Mouse (Mus musculus) kidney, adult 11 months (tissue): Measurements from ENCODE around the gene Pcdh15.

Experiments
- DNase-seq: peaks from one replicate; pipeline ENCODE4 v3.0.0; 2022

Pcdh15 gene

DNA sequence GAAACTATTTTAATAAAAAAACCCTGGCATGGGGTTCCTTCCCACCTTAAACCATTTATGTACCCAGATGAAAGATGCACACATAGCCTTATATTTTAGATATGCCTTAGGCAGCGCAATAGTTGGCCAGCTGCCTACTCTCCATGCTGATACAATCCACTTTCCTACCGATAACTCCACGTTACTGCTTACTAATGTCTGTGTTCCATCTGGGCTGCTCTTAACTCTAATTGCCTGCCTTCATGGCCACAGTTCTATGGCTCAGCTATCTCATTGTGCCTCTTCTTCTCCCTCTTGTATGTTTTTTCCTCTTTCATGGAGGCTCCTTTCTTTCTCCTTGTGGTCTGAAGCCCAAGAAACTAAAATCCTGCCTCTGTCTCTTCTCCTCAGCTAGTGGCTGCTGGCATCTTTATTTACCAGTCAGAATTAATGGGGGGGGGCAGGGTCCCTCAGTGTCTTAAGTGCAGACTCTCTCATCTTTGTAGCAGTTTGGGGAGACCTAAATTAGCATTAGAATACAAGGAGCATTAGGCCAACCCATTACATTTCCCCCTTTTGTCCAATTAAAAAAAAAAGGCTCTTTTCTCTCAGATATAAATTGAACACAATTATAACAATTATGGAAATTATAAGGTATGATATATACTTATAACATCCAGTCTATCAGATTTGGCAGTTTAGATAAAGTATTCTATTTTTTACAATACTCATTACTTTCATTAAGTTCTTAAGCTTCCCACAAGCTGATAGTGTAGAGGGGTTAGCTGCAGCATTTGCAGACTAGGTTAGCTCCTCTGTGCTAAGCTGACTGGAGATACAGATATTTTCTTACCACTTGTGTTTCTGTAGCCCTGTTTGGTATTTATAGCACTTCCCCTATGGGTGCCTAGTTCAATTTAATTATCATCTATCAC, 1240.4 kb downstream of the Pcdh15 start:
- DNase-seq: no peak

DNA sequence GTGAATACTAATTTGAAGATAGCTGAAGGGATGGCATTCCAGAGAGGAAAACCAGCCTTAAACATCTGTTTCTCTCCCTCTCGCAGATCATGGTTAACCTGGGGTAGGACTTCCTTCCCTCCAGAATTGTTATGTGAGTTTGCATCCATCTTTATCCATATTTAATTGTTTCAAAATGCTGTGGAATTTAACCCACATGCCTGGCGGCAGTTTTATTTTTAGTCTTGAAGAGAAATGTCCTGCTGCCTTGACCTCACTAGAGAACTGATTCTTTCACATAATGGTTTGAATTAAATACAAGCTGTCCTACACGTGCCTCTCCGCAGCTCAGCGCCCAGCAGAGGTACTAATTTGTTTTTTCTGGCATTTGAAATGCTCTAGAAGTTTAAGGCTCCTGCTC, 1260.4 kb downstream of the Pcdh15 start:
- no peak for DNase-seq

DNA sequence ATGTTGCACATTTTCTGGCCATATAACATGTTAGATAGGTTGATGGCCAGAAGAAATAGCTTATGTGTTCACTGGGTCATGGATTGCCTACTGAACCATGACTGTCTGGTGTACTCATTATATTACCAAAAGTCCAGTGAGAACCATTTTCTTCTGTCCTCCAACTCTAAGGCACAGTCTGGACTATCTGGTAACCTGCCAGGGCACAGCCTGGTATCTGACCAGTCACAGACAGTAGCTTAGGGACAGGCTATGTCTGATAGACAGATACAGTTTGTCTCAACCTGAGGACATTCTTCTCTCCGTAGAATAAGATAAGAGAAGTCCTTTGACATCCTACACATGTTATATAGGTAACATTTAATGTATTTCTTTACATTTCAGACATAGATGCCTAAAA, 1279.6 kb downstream of the Pcdh15 start:
- no peak for DNase-seq

GRCm38 (mm10) chr10:74379276-74380134, 1280.4 kb downstream of the Pcdh15 start:
- no peak for DNase-seq

GRCm38 (mm10) chr10:74387538-74388499, 1288.7 kb downstream of the Pcdh15 start:
- no peak for DNase-seq

GRCm38 (mm10) chr10:74403111-74403510, 1304.0 kb downstream of the Pcdh15 start:
- DNase-seq: no peak

GRCm38 (mm10) chr10:74414021-74414420, 1314.9 kb downstream of the Pcdh15 start:
- DNase-seq: no peak

- no peak for DNase-seq
These were observed 1315.8 kb downstream of the Pcdh15 start for GRCm38 (mm10) chr10:74414945-74415344.

DNA sequence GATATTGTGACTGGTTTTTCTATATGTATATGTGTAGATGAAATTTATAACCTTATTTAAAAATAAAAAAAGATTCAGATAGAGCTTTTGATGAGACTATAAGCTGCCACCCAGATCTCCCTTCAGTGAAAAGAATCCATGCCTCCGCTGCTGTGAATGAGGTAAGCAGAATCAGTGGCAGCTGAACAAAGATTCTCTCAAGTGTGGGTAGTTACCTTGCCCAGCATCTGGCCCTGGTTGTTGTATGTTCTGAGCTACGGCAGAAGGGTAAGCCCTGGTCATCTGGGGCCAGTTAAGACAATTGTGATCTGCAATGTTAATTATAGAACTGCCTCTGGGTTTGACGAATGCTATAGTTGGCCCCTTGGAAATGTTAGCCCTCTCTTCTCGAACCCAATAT, 1316.2 kb downstream of the Pcdh15 start:
- no peak for DNase-seq

- DNase-seq: no peak
These were observed 1316.8 kb downstream of the Pcdh15 start for GRCm38 (mm10) chr10:74415949-74416348.

DNA sequence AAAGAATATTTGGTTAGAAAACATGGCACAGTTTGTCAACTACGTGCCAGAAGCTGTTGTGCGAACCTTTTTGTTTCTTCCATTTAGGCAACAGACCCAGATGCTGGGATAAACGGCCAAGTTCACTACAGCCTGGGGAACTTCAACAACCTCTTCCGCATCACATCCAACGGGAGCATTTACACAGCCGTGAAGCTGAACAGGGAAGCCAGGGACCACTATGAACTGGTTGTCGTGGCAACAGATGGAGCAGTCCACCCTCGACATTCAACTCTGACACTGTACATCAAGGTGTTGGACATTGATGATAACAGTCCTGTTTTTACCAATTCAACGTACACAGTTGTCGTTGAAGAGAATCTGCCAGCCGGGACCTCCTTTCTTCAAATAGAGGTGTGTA, 1350.9 kb downstream of the Pcdh15 start:
- DNase-seq: no peak

DNA sequence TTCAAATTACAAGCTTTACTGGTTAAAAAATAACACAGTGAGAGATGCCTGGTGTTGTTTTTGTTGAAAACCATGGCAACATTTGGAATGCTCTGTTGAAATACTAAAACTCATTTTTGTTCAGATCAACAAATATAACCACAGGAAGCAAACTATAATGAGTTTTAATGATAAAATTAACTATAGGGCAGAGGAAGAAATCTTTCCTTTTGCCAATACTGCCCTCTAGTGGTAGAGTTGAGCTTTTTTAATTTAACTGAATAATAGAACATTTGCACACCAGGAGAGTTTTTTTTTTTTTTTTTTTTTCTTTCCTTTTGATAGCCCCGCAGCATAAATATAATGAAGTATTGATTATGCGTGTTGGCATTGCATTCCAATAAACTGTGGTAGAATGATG, 1364.8 kb downstream of the Pcdh15 start:
- no peak for DNase-seq

DNA sequence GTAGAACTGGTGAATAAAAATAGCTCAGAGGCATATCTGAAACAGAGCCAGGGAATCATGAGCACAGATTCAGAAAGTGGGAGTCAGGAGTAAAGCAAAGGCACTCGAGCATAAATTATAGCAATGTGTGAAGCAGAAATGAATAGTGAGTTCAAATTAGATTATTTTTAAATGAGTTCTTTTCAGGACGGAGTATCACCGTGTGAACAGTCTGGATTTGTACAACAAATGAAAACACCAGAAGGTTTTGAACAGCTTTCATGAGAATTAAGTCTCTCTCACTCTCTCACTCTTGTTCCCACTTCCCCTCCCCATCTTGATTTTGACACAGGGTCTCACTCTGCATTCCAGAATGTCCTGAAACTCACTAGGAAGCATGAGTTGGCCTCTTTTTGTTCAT, 1381.6 kb downstream of the Pcdh15 start:
- DNase-seq: no peak

DNA sequence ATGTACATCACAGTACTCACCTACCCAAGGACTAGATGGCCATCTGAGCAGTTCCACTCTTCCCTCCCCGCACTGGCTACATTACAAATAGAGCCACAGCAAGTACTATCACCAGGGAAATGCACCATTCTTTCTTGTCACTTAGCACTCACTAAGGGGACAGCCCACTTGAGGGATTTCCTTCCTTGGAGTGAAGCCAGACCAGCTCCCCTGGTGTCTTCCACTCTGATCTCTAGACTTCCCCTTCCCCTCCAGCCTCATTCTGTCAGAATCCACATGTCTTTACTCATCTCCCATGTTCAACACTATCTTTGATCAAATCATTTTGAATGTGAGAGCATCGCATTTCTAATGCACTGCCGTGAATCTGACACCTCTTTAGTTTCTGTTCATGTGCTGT, 1413.2 kb downstream of the Pcdh15 start:
- no peak for DNase-seq

DNA sequence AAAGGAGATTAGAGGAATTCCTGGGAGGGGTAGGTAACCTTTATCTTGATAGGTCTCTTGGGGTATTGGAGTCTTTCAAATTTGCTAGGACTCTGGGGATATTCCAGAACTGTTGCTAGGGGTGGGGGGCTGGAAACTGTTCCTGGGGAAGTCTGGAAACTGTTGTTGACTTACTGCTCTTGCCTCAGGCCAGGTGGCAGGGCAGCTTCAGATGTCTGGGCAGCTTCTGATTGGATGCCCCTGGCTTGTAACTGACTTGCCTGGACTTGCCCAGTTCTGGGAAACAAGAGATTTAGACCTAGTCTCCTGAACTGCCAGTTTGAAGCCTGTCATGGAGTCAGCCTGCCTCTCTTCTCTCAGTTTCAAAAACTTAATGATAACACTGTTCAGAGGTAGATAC, 1414.6 kb downstream of the Pcdh15 start:
- DNase-seq: no peak

GRCm38 (mm10) chr10:74538371-74538770, 1439.2 kb downstream of the Pcdh15 start:
- no peak for DNase-seq

GRCm38 (mm10) chr10:74555326-74555725, 1456.2 kb downstream of the Pcdh15 start:
- no peak for DNase-seq

DNA sequence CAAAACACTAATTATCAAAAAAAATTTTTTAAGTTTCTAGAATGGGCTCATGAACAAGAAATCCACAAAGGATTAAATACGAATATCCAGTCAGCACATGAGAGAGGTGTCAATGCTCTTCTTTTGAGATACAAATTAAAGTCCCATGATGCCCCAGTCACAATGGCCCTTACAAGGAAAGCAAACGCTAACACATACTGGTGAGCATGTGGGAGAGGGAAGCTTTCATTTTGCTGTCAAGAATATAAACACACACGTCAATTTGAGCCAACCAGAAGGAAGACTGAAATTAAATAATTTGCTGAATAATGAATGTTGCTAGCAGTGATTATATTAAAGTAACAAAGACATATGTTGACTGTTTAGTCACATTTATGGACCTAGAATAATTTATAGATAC, 1470.5 kb downstream of the Pcdh15 start:
- DNase-seq: no peak

DNA sequence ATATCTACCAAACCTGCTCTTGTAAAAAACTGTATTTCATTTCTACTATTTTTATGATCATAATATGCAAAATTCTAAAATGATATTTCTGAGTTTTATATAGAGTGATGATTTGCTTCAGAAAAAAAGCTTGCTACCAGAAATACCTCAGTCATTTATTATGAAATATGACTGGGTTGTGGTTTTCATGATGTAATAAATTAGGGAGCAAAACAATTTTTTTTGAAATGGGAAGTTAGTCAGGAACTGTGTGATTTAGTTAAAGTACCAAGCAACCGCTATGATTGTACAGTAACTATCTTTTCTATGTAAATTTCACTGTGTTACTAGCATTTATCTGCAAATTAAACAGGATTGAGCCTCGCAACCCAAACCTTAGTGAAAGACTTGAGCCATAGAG, 1480.8 kb downstream of the Pcdh15 start:
- no peak for DNase-seq

DNA sequence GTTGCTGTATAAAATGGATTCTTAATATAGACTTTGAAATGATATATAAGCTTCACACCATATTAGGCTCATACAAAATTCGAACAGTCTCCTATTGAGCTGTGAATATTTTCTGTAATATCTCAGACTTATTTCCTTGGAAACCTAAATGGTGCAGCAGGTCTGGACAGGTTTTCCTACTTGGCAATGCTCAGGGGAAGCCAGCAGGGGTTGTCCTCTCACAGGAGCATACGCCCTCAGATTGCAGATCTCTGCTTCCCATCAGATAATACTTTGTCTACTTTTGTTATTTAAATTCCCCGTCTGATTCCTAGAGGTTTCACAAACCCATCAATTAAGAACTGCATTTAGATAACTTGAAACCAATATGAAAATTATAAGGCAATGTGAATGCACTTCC, 1492.7 kb downstream of the Pcdh15 start:
- DNase-seq: no peak

- DNase-seq: no peak
These were observed 1508.5 kb downstream of the Pcdh15 start for GRCm38 (mm10) chr10:74607683-74608082.

DNA sequence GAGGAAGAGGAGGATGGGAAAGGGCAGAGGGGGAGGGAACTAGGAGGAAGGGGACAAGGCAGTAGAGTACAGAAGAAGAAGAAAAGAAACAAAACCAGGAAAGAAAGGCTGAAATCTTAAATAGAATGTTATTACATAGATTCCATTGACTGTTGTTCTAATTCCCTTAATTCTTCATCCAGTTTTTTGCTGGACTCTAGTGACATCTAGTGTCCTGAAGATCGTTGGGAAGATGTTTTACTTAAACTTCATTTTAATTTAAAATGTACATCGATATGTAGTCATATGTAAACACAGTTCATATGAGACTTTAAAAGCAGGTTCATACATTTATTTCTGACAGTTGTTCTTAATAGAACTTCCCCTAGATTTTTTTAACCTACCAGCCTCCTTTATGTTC, 1522.7 kb downstream of the Pcdh15 start:
- DNase-seq: no peak

GRCm38 (mm10) chr10:74625715-74626114, 1526.6 kb downstream of the Pcdh15 start:
- no peak for DNase-seq
